ENCODE assay signal across 22 mouse cellular contexts in genomic region chr5:64498431-64498830, GRCm38 (mm10).
DNase-seq lines count a peak whose midpoint lies in the region; ATAC-seq and TF ChIP-seq lines count a peak whose summit lies in the region.
"Had no signal": no experiment of that assay in that cellular context is flagged by ENCODE, and none has a peak within 500 bp of the region (broad histone marks: within the 10 kb centered on the region; RNA-seq: fewer than 3 reads in every experiment).

No protein-coding gene starts in this region.

- H3K9me3 ChIP-seq in intestine, embryonic 16.5 days (ENCODE audit: control insufficient read depth, low read length) = no peaks in the 10 kb centered on the region
- no peaks in the 10 kb centered on the region for H3K9me3 ChIP-seq in midbrain, embryonic 13.5 days
- H3K9me3 ChIP-seq: embryonic facial prominence, embryonic 10.5 days; heart, embryonic 13.5 days; limb, embryonic 15.5 days; liver, embryonic 15.5 days; megakaryocyte, embryonic 14.5 days had no signal

- TF ChIP-seq CTCF in lung, adult 2 months (IDR thresholded peaks at IDR 0.05; ENCODE audit: insufficient read depth, low read length) = no peak

- no peaks in the 10 kb centered on the region for H3K4me1 ChIP-seq in lung, adult 2 months (ENCODE audit: control insufficient read depth, insufficient read depth, low read length)
- peaks cover 1% of the 10 kb centered on the region for H3K4me1 ChIP-seq in intestine, embryonic 16.5 days (ENCODE audit: control insufficient read depth, insufficient read depth, low read length)
- H3K4me1 ChIP-seq in midbrain, embryonic 13.5 days (replicated peaks) = 0 out of 2 replicates have a peak, but pooled peaks cover 2% of the 10 kb centered on the region

- DNase-seq in lung, postnatal 25 days (ENCODE audit: low spot score) = peak; percentile 48
- DNase-seq in lung, adult 2 months = no peak
- DNase-seq in thymus, postnatal 0 days (ENCODE audit: low spot score) = peak; percentile 76
- no peak for DNase-seq in embryo, embryonic 11 days
- DNase-seq: adrenal gland, postnatal 14 days; cerebellum, adult 8-10 months; gastrocnemius, postnatal 14 days; heart, adult 18-20 months; heart, postnatal 14 days; kidney, adult 2 months; kidney, postnatal 10 days; left cerebral cortex, postnatal 4 days had no signal

- ATAC-seq in CD4-positive, CD25-positive, alpha-beta regulatory T cell, adult 4 months = peak; percentile 72
- peak; percentile 41; the same call in 1 of the 2 replicates for ATAC-seq in megakaryocyte, adult 5-6 weeks (ENCODE audit: poor library complexity, severe bottlenecking)
- no peak for ATAC-seq in intestine, embryonic 16.5 days
- no peak for ATAC-seq in midbrain, embryonic 13.5 days
- ATAC-seq: forebrain, embryonic 16.5 days had no signal

- TF ChIP-seq POLR2A in lung, adult 2 months (IDR thresholded peaks at IDR 0.05; ENCODE audit: borderline replicate concordance, extremely low read depth, low read depth, low read length) = no peak

- no peak overlapping the region for H3K4me3 ChIP-seq in lung, adult 2 months (replicated peaks; ENCODE audit: extremely low read depth, low read depth, low read length)
- no peak overlapping the region for H3K4me3 ChIP-seq in intestine, embryonic 16.5 days (ENCODE audit: low read length)
- no peak overlapping the region for H3K4me3 ChIP-seq in midbrain, embryonic 13.5 days (replicated peaks)
- H3K4me3 ChIP-seq: embryonic facial prominence, embryonic 10.5 days; heart, embryonic 13.5 days; limb, embryonic 15.5 days; liver, embryonic 15.5 days; megakaryocyte, embryonic 14.5 days had no signal

- 73% methylated on average over 5 of the region's 5 CpGs for WGBS in lung, adult 2 months
- 89% methylated on average over 5 of the region's 5 CpGs for WGBS in intestine, embryonic 16.5 days
- WGBS in midbrain, embryonic 13.5 days = 92% methylated on average over 5 of the region's 5 CpGs

- no peak overlapping the region for H3K9ac ChIP-seq in intestine, embryonic 16.5 days (ENCODE audit: low read depth, low read length)
- H3K9ac ChIP-seq in midbrain, embryonic 13.5 days (replicated peaks) = no peak overlapping the region
- H3K9ac ChIP-seq: heart, embryonic 13.5 days; limb, embryonic 15.5 days; liver, embryonic 15.5 days had no signal

- H3K36me3 ChIP-seq in intestine, embryonic 16.5 days (ENCODE audit: control insufficient read depth, insufficient read depth, low read length) = no peaks in the 10 kb centered on the region
- H3K36me3 ChIP-seq in midbrain, embryonic 13.5 days = no peaks in the 10 kb centered on the region
- H3K36me3 ChIP-seq: embryonic facial prominence, embryonic 10.5 days; heart, embryonic 13.5 days; limb, embryonic 15.5 days; liver, embryonic 15.5 days had no signal

- no peak overlapping the region for H3K27ac ChIP-seq in intestine, embryonic 16.5 days (ENCODE audit: low read length)
- H3K27ac ChIP-seq in midbrain, embryonic 13.5 days = no peak overlapping the region
- H3K27ac ChIP-seq: embryonic facial prominence, embryonic 10.5 days; heart, embryonic 13.5 days; limb, embryonic 15.5 days; liver, embryonic 15.5 days had no signal

- H3K4me2 ChIP-seq in intestine, embryonic 16.5 days (ENCODE audit: low read depth, low read length) = no peak overlapping the region
- H3K4me2 ChIP-seq in midbrain, embryonic 13.5 days (replicated peaks) = no peak overlapping the region
- H3K4me2 ChIP-seq: heart, embryonic 13.5 days; limb, embryonic 15.5 days; liver, embryonic 15.5 days had no signal

- H3K27me3 ChIP-seq in intestine, embryonic 16.5 days (replicated peaks; ENCODE audit: control insufficient read depth, insufficient read depth, low read length) = no peaks in the 10 kb centered on the region
- H3K27me3 ChIP-seq in midbrain, embryonic 13.5 days = no peaks in the 10 kb centered on the region
- H3K27me3 ChIP-seq: heart, embryonic 13.5 days; limb, embryonic 15.5 days; liver, embryonic 15.5 days had no signal

Comparison
In these comparisons a context has a peak if more than half of its experiments do, and no peak if none do; other contexts are left out.
1. DNase-seq: peak in lung, postnatal 25 days (single experiment) and thymus, postnatal 0 days (single experiment); none in lung, adult 2 months (single experiment) and embryo, embryonic 11 days (single experiment).
2. ATAC-seq: peak in CD4-positive, CD25-positive, alpha-beta regulatory T cell, adult 4 months (single experiment) and megakaryocyte, adult 5-6 weeks (single experiment); none in intestine, embryonic 16.5 days (single experiment) and midbrain, embryonic 13.5 days (single experiment).